Mouse (Mus musculus) cerebellum, adult 2 months (tissue): ENCODE data around the gene Hoxa13.

Experiments
- CTCF ChIP-seq: fragments of 200-500 bp; IDR thresholded peaks from 2 replicates; pipeline ENCODE4 v1.5.1; 2011; ENCODE audit warnings: low read depth, mild to moderate bottlenecking, control low read depth, low read length, moderate library complexity, borderline replicate concordance; ENCODE audit not compliant: insufficient read depth
- POLR2A ChIP-seq: fragments of 200-500 bp; IDR thresholded peaks from 2 replicates; pipeline ENCODE4 v1.6.1; 2011; ENCODE audit warnings: low read length, control low read depth, borderline replicate concordance; ENCODE audit not compliant: insufficient read depth

GRCm38 (mm10) chr6:52235866-52236265 lies 24.8 kb downstream of the Hoxa13 start:
- TF ChIP-seq CTCF (no peak), POLR2A (no peak)
